ENCODE assay signal across 8 mouse cellular contexts in genomic region chr11:63171977-63172376, GRCm38 (mm10). TPM values are rescaled to one million over a fixed set of nuclear protein-coding genes. Genes with fewer than 3 reads are reported as not detected.
DNase-seq lines count a peak whose midpoint lies in the region; ATAC-seq and TF ChIP-seq lines count a peak whose summit lies in the region.

No protein-coding gene starts in this region.

- TF ChIP-seq CTCF in lung, embryonic 14.5 days (IDR thresholded peaks at IDR 0.05; ENCODE audit: low read depth) = peak; percentile 75
- no peak for TF ChIP-seq CTCF in lung, adult 2 months (IDR thresholded peaks at IDR 0.05; ENCODE audit: insufficient read depth, low read length)
- TF ChIP-seq CTCF in brain, embryonic 14.5 days (IDR thresholded peaks at IDR 0.05; ENCODE audit: borderline replicate concordance, extremely low read depth, insufficient read depth, insufficient read length) = peak; percentile 27; the same call in 1 of the 2 replicates

- ATAC-seq in frontal cortex, adult (ENCODE audit: low TSS enrichment) = 0 out of 2 replicates have a peak, but pooled peaks have one; percentile 49
- ATAC-seq in lung, embryonic 14.5 days (ENCODE audit: insufficient read depth) = no peak
- ATAC-seq in forebrain, embryonic 11.5 days (replicated peaks; ENCODE audit: low FRiP score) = no peak

- no peaks in the 10 kb centered on the region for H3K9me3 ChIP-seq in lung, embryonic 14.5 days (ENCODE audit: low read depth, low read length)
- no peaks in the 10 kb centered on the region for H3K9me3 ChIP-seq in forebrain, embryonic 11.5 days (ENCODE audit: control insufficient read depth, low read length)

- no peaks in the 10 kb centered on the region for H3K36me3 ChIP-seq in lung, embryonic 14.5 days (ENCODE audit: insufficient read depth)
- no peaks in the 10 kb centered on the region for H3K36me3 ChIP-seq in forebrain, embryonic 11.5 days (ENCODE audit: control insufficient read depth, insufficient read depth, low read length)

- WGBS in lung, embryonic 14.5 days = 19% methylated on average over 1 of the region's 1 CpGs
- WGBS in lung, adult 2 months = 25% methylated on average over 1 of the region's 1 CpGs
- 12% methylated on average over 1 of the region's 1 CpGs for WGBS in forebrain, embryonic 11.5 days

- H3K9ac ChIP-seq in lung, embryonic 14.5 days = no peak overlapping the region
- no peak overlapping the region for H3K9ac ChIP-seq in forebrain, embryonic 11.5 days (ENCODE audit: low read length)

- H3K27me3 ChIP-seq in lung, embryonic 14.5 days (ENCODE audit: insufficient read depth, low read length) = no peaks in the 10 kb centered on the region
- no peaks in the 10 kb centered on the region for H3K27me3 ChIP-seq in forebrain, embryonic 11.5 days (ENCODE audit: control insufficient read depth, insufficient read depth, low read length)

- TF ChIP-seq POLR2A in lung, adult 2 months (IDR thresholded peaks at IDR 0.05; ENCODE audit: borderline replicate concordance, extremely low read depth, low read depth, low read length) = no peak
- TF ChIP-seq POLR2A in brain, embryonic 14.5 days (IDR thresholded peaks at IDR 0.05; ENCODE audit: borderline replicate concordance, extremely low read depth, insufficient read depth, insufficient read length, poor library complexity, severe bottlenecking) = no peak

- H3K4me1 ChIP-seq in lung, embryonic 14.5 days (ENCODE audit: insufficient read depth) = peaks cover 15% of the 10 kb centered on the region
- no peaks in the 10 kb centered on the region; the same call in 1 of the 2 replicates for H3K4me1 ChIP-seq in lung, adult 2 months (ENCODE audit: control insufficient read depth, insufficient read depth, low read length)
- no peaks in the 10 kb centered on the region for H3K4me1 ChIP-seq in forebrain, embryonic 11.5 days (replicated peaks; ENCODE audit: control insufficient read depth, insufficient read depth, low read length)

- no peak for DNase-seq in frontal cortex, postnatal 10 days (ENCODE audit: low spot score in 2 of 2)
- DNase-seq in lung, embryonic 14.5 days = peak; percentile 83
- no peak for DNase-seq in lung, adult 2 months
- peak; percentile 59 for DNase-seq in brain, embryonic 14.5 days (ENCODE audit: low read depth)
- DNase-seq in mesoderm, embryonic 11.5 days (ENCODE audit: low read depth, low spot score) = peak; percentile 34
- DNase-seq in spleen, postnatal 4 days (ENCODE audit: low spot score in 2 of 2) = no peak
- no peak for DNase-seq in forebrain, embryonic 11.5 days (ENCODE audit: low spot score)

- no peak overlapping the region for H3K4me3 ChIP-seq in lung, embryonic 14.5 days (ENCODE audit: low read depth, low read length)
- no peak overlapping the region for H3K4me3 ChIP-seq in lung, adult 2 months (replicated peaks; ENCODE audit: extremely low read depth, low read depth, low read length)
- no peak overlapping the region for H3K4me3 ChIP-seq in forebrain, embryonic 11.5 days (ENCODE audit: low read depth, low read length)

- H3K4me2 ChIP-seq in lung, embryonic 14.5 days = no peak overlapping the region
- H3K4me2 ChIP-seq in forebrain, embryonic 11.5 days (ENCODE audit: low read depth, low read length, severe bottlenecking) = no peak overlapping the region

- H3K27ac ChIP-seq in lung, embryonic 14.5 days (ENCODE audit: low read depth) = no peak overlapping the region
- H3K27ac ChIP-seq in forebrain, embryonic 11.5 days (ENCODE audit: low read depth, low read length) = no peak overlapping the region

RNA-seq across cellular contexts. Expression of gene Pmp22, which starts 43.2 kb away (rescaled TPM):
- 223 and 230 TPM in 2 replicates for polyA plus RNA-seq in lung, embryonic 14.5 days (2014; fragmentation: Nextera tagmentation; extraction: Ambion mirVana)
- 384 and 556 TPM in 2 replicates for polyA plus RNA-seq in lung, adult 2 months (2012; rRNA removed)
- 7.3 and 21.8 TPM in 2 replicates for polyA plus RNA-seq in brain, embryonic 14.5 days (2012; rRNA removed)
- 19.0 and 20.9 TPM in 2 replicates for polyA plus RNA-seq in forebrain, embryonic 11.5 days (2014; fragmentation: Nextera tagmentation; extraction: Ambion mirVana)

Comparison
In these comparisons a context has a peak if more than half of its experiments do, and no peak if none do; other contexts are left out.
1. DNase-seq: peak in lung, embryonic 14.5 days (single experiment), brain, embryonic 14.5 days (single experiment) and mesoderm, embryonic 11.5 days (single experiment); none in frontal cortex, postnatal 10 days (0 of 2), lung, adult 2 months (single experiment), spleen, postnatal 4 days (0 of 2) and forebrain, embryonic 11.5 days (single experiment).